Mouse (Mus musculus): Measurements from ENCODE around the gene Gmeb2.

- TF ChIP-seq CTCF (conservative IDR thresholded peaks at IDR 0.05; ENCODE audit: insufficient read depth, insufficient read length, low read depth, low read length) (no peak), POLR2A (IDR thresholded peaks at IDR 0.05; ENCODE audit: low read depth, low read length) (no peak)
Measured at GRCm38 (mm10) chr2:181253248-181253647, 34.6 kb downstream of the Gmeb2 start.

All from kidney, adult 2 months (tissue).